Mouse (Mus musculus) embryonic facial prominence, embryonic 11.5 days (tissue): ENCODE measurements at regions not wholly inside any gene's neighbourhood (a gene's known extent, or its start where the extent isn't known, plus 50 kb on each side); places are given as distances from the start of the nearest gene placed in this dataset.

Source experiments
- ATAC-seq: fragments of 200-750 bp; cut with Nextera tagmentation; replicated peaks from 2 replicates; pipeline ENCODE4 v1.8.0; 2017; ENCODE audit warnings: low read depth; ENCODE audit not compliant: insufficient number of reproducible peaks, low FRiP score, low TSS enrichment
- DNase-seq: peaks from one replicate; pipeline ENCODE4 v3.0.0-alpha.2; 2015; ENCODE audit warnings: low spot score
- H3K27ac ChIP-seq: fragments of 300-500 bp; sonication (generic); replicated peaks from 2 replicates; pipeline ENCODE4 v1.5.1; 2014; ENCODE audit warnings: mild to moderate bottlenecking, low read depth, low read length, control low read depth
- H3K27me3 ChIP-seq: fragments of 300-500 bp; sonication (generic); 2 replicates; pipeline ENCODE4 v1.6.1; 2014; ENCODE audit warnings: mild to moderate bottlenecking, low read length, moderate library complexity, mixed read lengths; ENCODE audit not compliant: control insufficient read depth, insufficient read depth
- H3K36me3 ChIP-seq: fragments of 300-500 bp; sonication (generic); replicated peaks from 2 replicates; pipeline ENCODE4 v1.6.1; 2014; ENCODE audit warnings: low read depth, mild to moderate bottlenecking, low read length, moderate library complexity, mixed read lengths; ENCODE audit not compliant: control insufficient read depth, insufficient read depth
- H3K4me1 ChIP-seq: fragments of 300-500 bp; sonication (generic); 2 replicates; pipeline ENCODE4 v1.6.1; 2014; ENCODE audit warnings: low read length, mixed read lengths; ENCODE audit not compliant: control insufficient read depth, insufficient read depth
- H3K4me2 ChIP-seq: fragments of 300-500 bp; sonication (generic); 2 replicates; pipeline ENCODE4 v1.6.1; 2014; ENCODE audit warnings: low read depth, mild to moderate bottlenecking, control low read depth, low read length, moderate library complexity
- H3K4me3 ChIP-seq: fragments of 300-500 bp; sonication (generic); 2 replicates; pipeline ENCODE4 v1.5.1; 2014; ENCODE audit warnings: low read depth, low read length, control low read depth
- H3K9ac ChIP-seq: fragments of 300-500 bp; sonication (generic); replicated peaks from 2 replicates; pipeline ENCODE4 v1.6.1; 2014; ENCODE audit warnings: mild to moderate bottlenecking, control low read depth, low read length
- H3K9me3 ChIP-seq: fragments of 300-500 bp; sonication (generic); replicated peaks from 2 replicates; pipeline ENCODE4 v1.6.1; 2016; ENCODE audit warnings: mild to moderate bottlenecking, low read length, inconsistent platforms, mixed read lengths; ENCODE audit not compliant: control insufficient read depth
- WGBS: fragments of 180-500 bp; shearing (Covaris S2); extraction: QIAGEN DNeasy Blood & Tissue Kit; methylation state at CpG from one replicate; pipeline ENCODE4 v1.1.7; 2014; 5-methylcytosine and 5-hydroxymethylcytosine counted together

GRCm38 (mm10) chr10:36229422-36229821 is 277.2 kb upstream of the Hs3st5 start:
- no peaks in the 10 kb centered on the region for H3K4me1 ChIP-seq
- no peaks in the 10 kb centered on the region for H3K36me3 ChIP-seq
- H3K4me3 ChIP-seq: no peak overlapping the region
- no peak for ATAC-seq
- H3K27me3 ChIP-seq: no peaks in the 10 kb centered on the region
- no peak overlapping the region for H3K9ac ChIP-seq
- H3K4me2 ChIP-seq: no peak overlapping the region
- no peak overlapping the region for H3K27ac ChIP-seq
- no peaks in the 10 kb centered on the region for H3K9me3 ChIP-seq
- DNase-seq: no peak

- H3K36me3 ChIP-seq: no peaks in the 10 kb centered on the region
Measured at GRCm38 (mm10) chr10:36239486-36239885, 267.1 kb upstream of the Hs3st5 start.

DNA sequence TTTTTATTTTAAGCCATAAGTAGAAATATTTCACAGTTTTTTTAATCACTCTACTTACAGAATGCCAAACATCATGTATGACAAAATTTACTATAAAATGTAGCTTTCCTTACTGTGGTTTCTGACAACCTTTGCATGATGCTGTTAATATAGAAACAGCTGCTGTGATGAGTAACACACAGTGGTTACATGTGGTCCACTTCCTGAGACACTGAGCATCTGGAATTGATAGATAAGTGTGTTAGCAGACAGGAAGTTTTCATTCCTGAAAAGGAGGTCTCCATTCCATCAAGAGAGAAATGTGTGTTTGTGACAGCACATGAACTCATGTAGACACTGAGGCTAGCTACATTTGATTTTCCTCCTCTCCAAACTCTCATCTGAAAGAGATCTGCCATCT is 258.2 kb upstream of the Hs3st5 start:
- DNase-seq (peak; percentile 20), ATAC-seq (no peak)
- H3K27ac ChIP-seq: no peak overlapping the region
- no peaks in the 10 kb centered on the region for H3K27me3 ChIP-seq
- H3K4me2 ChIP-seq: no peak overlapping the region
- no peak overlapping the region for H3K4me3 ChIP-seq
- no peaks in the 10 kb centered on the region for H3K36me3 ChIP-seq
- no peaks in the 10 kb centered on the region for H3K9me3 ChIP-seq
- no peaks in the 10 kb centered on the region for H3K4me1 ChIP-seq
- H3K9ac ChIP-seq: no peak overlapping the region

More at GRCm38 (mm10) chr10:36239486-36239885, 267.1 kb upstream of the Hs3st5 start:
- Histone ChIP-seq H3K4me1 (no peaks in the 10 kb centered on the region), H3K4me3 (no peak overlapping the region), H3K9ac (no peak overlapping the region), H3K9me3 (no peaks in the 10 kb centered on the region), H3K4me2 (no peak overlapping the region), H3K27ac (no peak overlapping the region), H3K27me3 (no peaks in the 10 kb centered on the region)
- WGBS: 97% methylated on average over 3 of the region's 3 CpGs
- no peak for DNase-seq
- no peak for ATAC-seq
